In the genomic region with DNA sequence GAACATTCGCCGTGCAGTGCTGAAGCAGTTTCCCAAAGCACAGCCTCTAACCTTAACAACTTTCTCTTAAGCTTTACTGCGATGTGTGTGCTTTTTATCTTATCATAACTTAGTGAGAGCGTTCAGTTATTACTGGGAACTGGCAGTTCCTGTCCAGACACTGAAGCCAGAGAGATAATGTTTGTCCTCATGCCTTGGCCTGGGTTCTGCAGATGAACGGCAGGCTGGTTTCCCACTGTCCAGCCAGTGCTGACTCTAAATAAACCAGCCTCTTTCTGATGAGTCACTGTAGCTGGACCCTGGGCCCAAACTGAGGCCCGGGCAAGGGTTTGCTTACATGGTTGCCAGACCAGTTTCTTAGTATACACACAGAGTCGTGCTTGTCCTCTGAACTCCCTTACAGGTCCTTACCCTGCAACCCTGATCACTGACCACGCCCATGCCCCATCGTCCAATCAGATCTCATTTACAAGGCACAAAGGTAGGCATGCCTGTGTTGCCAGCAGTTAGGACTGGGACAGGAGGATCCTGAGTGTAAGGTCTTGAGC, we compare ENCODE assay signal across 8 mouse cellular contexts. TPM values are rescaled to one million over a fixed set of nuclear protein-coding genes. Genes with fewer than 3 reads are reported as not detected.
DNase-seq lines count a peak whose midpoint lies in the region; ATAC-seq and TF ChIP-seq lines count a peak whose summit lies in the region.
"Had no signal": no experiment of that assay in that cellular context is flagged by ENCODE, and none has a peak within 500 bp of the region (broad histone marks: within the 10 kb centered on the region; RNA-seq: fewer than 3 reads in every experiment).

No protein-coding gene starts in this region.

- no peaks in the 10 kb centered on the region for H3K27me3 ChIP-seq in heart, embryonic 14.5 days (ENCODE audit: control insufficient read depth, insufficient read depth, low read length)
- no peaks in the 10 kb centered on the region for H3K27me3 ChIP-seq in midbrain, embryonic 13.5 days
- H3K27me3 ChIP-seq in hindbrain, embryonic 12.5 days: no peaks in the 10 kb centered on the region
- H3K27me3 ChIP-seq in midbrain, postnatal 0 days (ENCODE audit: insufficient read depth, low read length): no peaks in the 10 kb centered on the region

- no peak for ATAC-seq in heart, embryonic 14.5 days (ENCODE audit: insufficient number of reproducible peaks, insufficient read depth, low FRiP score, low read depth)
- no peak for ATAC-seq in midbrain, embryonic 13.5 days
- ATAC-seq in hindbrain, embryonic 12.5 days (ENCODE audit: low FRiP score): no peak
- no peak for ATAC-seq in midbrain, postnatal 0 days (ENCODE audit: low FRiP score)

- DNase-seq in 416B (ENCODE audit: low read depth): peak; percentile 80
- DNase-seq in MN1 (ENCODE audit: low spot score): peak; percentile 52
- DNase-seq in lung, postnatal 25 days (ENCODE audit: low spot score): peak; percentile 25
- DNase-seq in midbrain, postnatal 0 days (ENCODE audit: low spot score): no peak

- no peak overlapping the region for H3K4me3 ChIP-seq in heart, embryonic 14.5 days (ENCODE audit: control insufficient read depth in 1 of 2, insufficient read depth in 1 of 2, low read depth in 1 of 2, low read length in 2 of 2)
- H3K4me3 ChIP-seq in midbrain, embryonic 13.5 days (replicated peaks): no peak overlapping the region
- H3K4me3 ChIP-seq in hindbrain, embryonic 12.5 days: no peak overlapping the region
- H3K4me3 ChIP-seq in midbrain, postnatal 0 days (ENCODE audit: low read depth, low read length): no peak overlapping the region
- H3K4me3 ChIP-seq: myocyte had no signal

- 25% methylated on average over 9 of the region's 9 CpGs for WGBS in heart, embryonic 14.5 days
- 84% methylated on average over 9 of the region's 9 CpGs for WGBS in midbrain, embryonic 13.5 days
- WGBS in hindbrain, embryonic 12.5 days: 82% methylated on average over 9 of the region's 9 CpGs
- WGBS in midbrain, postnatal 0 days: 85% methylated on average over 9 of the region's 9 CpGs

- no peak overlapping the region for H3K9ac ChIP-seq in heart, embryonic 14.5 days (ENCODE audit: low read length)
- no peak overlapping the region for H3K9ac ChIP-seq in midbrain, embryonic 13.5 days (replicated peaks)
- H3K9ac ChIP-seq in hindbrain, embryonic 12.5 days: no peak overlapping the region
- H3K9ac ChIP-seq in midbrain, postnatal 0 days (replicated peaks; ENCODE audit: low read length, poor library complexity, severe bottlenecking): no peak overlapping the region

- no peak for TF ChIP-seq CTCF in midbrain, postnatal 0 days (IDR thresholded peaks at IDR 0.05)

- H3K4me2 ChIP-seq in heart, embryonic 14.5 days (ENCODE audit: low read length): peak overlapping the region; percentile 18
- no peak overlapping the region for H3K4me2 ChIP-seq in midbrain, embryonic 13.5 days (replicated peaks)
- H3K4me2 ChIP-seq in hindbrain, embryonic 12.5 days (replicated peaks): no peak overlapping the region
- H3K4me2 ChIP-seq in midbrain, postnatal 0 days (ENCODE audit: low read depth, low read length, poor library complexity, severe bottlenecking): no peak overlapping the region

- peak overlapping the region; percentile 21 to 57; a peak in 2 of 4 replicates for H3K27ac ChIP-seq in heart, embryonic 14.5 days (replicated peaks in 1 of 2; ENCODE audit: control insufficient read depth in 1 of 2, insufficient read depth in 1 of 2, low read depth in 2 of 2, low read length in 2 of 2)
- H3K27ac ChIP-seq in midbrain, embryonic 13.5 days: no peak overlapping the region
- H3K27ac ChIP-seq in hindbrain, embryonic 12.5 days: no peak overlapping the region
- H3K27ac ChIP-seq in midbrain, postnatal 0 days (ENCODE audit: low read depth, low read length): no peak overlapping the region

- peaks cover 6 to 9% of the 10 kb centered on the region in 2 experiments for H3K4me1 ChIP-seq in heart, embryonic 14.5 days (ENCODE audit: control insufficient read depth in 2 of 2, insufficient read depth in 2 of 2, low read length in 2 of 2)
- no peaks in the 10 kb centered on the region for H3K4me1 ChIP-seq in midbrain, embryonic 13.5 days (replicated peaks)
- no peaks in the 10 kb centered on the region for H3K4me1 ChIP-seq in hindbrain, embryonic 12.5 days
- H3K4me1 ChIP-seq in midbrain, postnatal 0 days (ENCODE audit: insufficient read depth, low read length): no peaks in the 10 kb centered on the region

- H3K36me3 ChIP-seq in heart, embryonic 14.5 days (ENCODE audit: control insufficient read depth, insufficient read depth, low read length): no peaks in the 10 kb centered on the region
- H3K36me3 ChIP-seq in midbrain, embryonic 13.5 days: no peaks in the 10 kb centered on the region
- no peaks in the 10 kb centered on the region for H3K36me3 ChIP-seq in hindbrain, embryonic 12.5 days
- H3K36me3 ChIP-seq in midbrain, postnatal 0 days (ENCODE audit: insufficient read depth, low read length): no peaks in the 10 kb centered on the region

- H3K9me3 ChIP-seq in heart, embryonic 14.5 days (ENCODE audit: control insufficient read depth, low read length): no peaks in the 10 kb centered on the region
- no peaks in the 10 kb centered on the region for H3K9me3 ChIP-seq in midbrain, embryonic 13.5 days
- no peaks in the 10 kb centered on the region for H3K9me3 ChIP-seq in hindbrain, embryonic 12.5 days (replicated peaks)
- H3K9me3 ChIP-seq in midbrain, postnatal 0 days (ENCODE audit: low read length): no peaks in the 10 kb centered on the region

RNA-seq across cellular contexts. Expression of a gene that starts 11.3 kb away (rescaled TPM):
- polyA plus RNA-seq in heart, embryonic 14.5 days (2014; fragmentation: Nextera tagmentation; extraction: Ambion mirVana): 7.5 and 9.1 TPM in 2 replicates
- polyA plus RNA-seq in midbrain, embryonic 13.5 days (2015; fragmentation: Nextera tagmentation; extraction: Ambion mirVana): 8.1 and 10.3 TPM in 2 replicates
- polyA plus RNA-seq in hindbrain, embryonic 12.5 days (2016; fragmentation: Nextera tagmentation; extraction: Ambion mirVana): 15.0 and 16.7 TPM in 2 replicates
- 11.8 and 13.2 TPM in 2 replicates for total RNA-seq in midbrain, postnatal 0 days (2014; rRNA removed)
- polyA plus RNA-seq in midbrain, postnatal 0 days (2015; fragmentation: Nextera tagmentation; extraction: Ambion mirVana): 3.8 and 3.9 TPM in 2 replicates

RNA-seq across cellular contexts. Expression of a gene that starts 26.1 kb away (rescaled TPM):
- polyA plus RNA-seq in heart, embryonic 14.5 days (2014; fragmentation: Nextera tagmentation; extraction: Ambion mirVana): 40.2 and 43.0 TPM in 2 replicates
- polyA plus RNA-seq in midbrain, embryonic 13.5 days (2015; fragmentation: Nextera tagmentation; extraction: Ambion mirVana): 40.4 and 40.8 TPM in 2 replicates
- polyA plus RNA-seq in hindbrain, embryonic 12.5 days (2016; fragmentation: Nextera tagmentation; extraction: Ambion mirVana): 53.7 and 57.7 TPM in 2 replicates
- 53.2 and 54.6 TPM in 2 replicates for total RNA-seq in midbrain, postnatal 0 days (2014; rRNA removed)
- polyA plus RNA-seq in midbrain, postnatal 0 days (2015; fragmentation: Nextera tagmentation; extraction: Ambion mirVana): 32.9 and 34.3 TPM in 2 replicates

Comparison
In these comparisons a context has a peak if more than half of its experiments do, and no peak if none do; other contexts are left out.
1. H3K27ac ChIP-seq: peak in heart, embryonic 14.5 days (2 of 2); none in midbrain, embryonic 13.5 days (single experiment), hindbrain, embryonic 12.5 days (single experiment) and midbrain, postnatal 0 days (single experiment).